Mouse (Mus musculus): ENCODE measurements around the gene Baiap2l1. TPM values are rescaled to one million over a fixed set of nuclear protein-coding genes. Genes with fewer than 3 reads are reported as not detected.

The Baiap2l1 gene
- polyA plus RNA-seq, 1 experiment, result 68.8 TPM

- no peaks in the 10 kb centered on the region for H3K79me2 ChIP-seq (ENCODE audit: control insufficient read depth, insufficient read depth)
- H3K4me3 ChIP-seq, result no peak overlapping the region
- no peak for TF ChIP-seq MAX (IDR thresholded peaks at IDR 0.05; ENCODE audit: low read depth)
- TF ChIP-seq CEBPB (IDR thresholded peaks at IDR 0.05; ENCODE audit: insufficient read depth, poor library complexity, severe bottlenecking), result no peak
- no peak for TF ChIP-seq USF1 (IDR thresholded peaks at IDR 0.05; ENCODE audit: low read depth)
- no peak for TF ChIP-seq MYOG (IDR thresholded peaks at IDR 0.05; ENCODE audit: control insufficient read depth in 1 of 3, insufficient read depth in 1 of 3, insufficient read length in 2 of 3, low read depth in 2 of 3)
- no peak for TF ChIP-seq E2F4 (IDR thresholded peaks at IDR 0.05; ENCODE audit: insufficient read depth)
- no peak for TF ChIP-seq MYOD1 (IDR thresholded peaks at IDR 0.05; ENCODE audit: control insufficient read depth in 1 of 3, insufficient read length in 2 of 3, low read depth in 2 of 3)
- no peak for TF ChIP-seq SRF (IDR thresholded peaks at IDR 0.05; ENCODE audit: control insufficient read depth, insufficient read length, low read depth)
- TF ChIP-seq POLR2A (IDR thresholded peaks at IDR 0.05; ENCODE audit: insufficient read length, low read depth), result no peak
- no peak overlapping the region for H3ac ChIP-seq (ENCODE audit: control insufficient read depth, insufficient read length)
- H3K36me3 ChIP-seq (ENCODE audit: control insufficient read depth, insufficient read depth), result no peaks in the 10 kb centered on the region
- no peak overlapping the region for H3K4me2 ChIP-seq (ENCODE audit: low read depth)
- no peaks in the 10 kb centered on the region for H3K27me3 ChIP-seq (ENCODE audit: control insufficient read depth, insufficient read depth, insufficient read length)
Observed at GRCm38 (mm10) chr5:144364680-144365357, 6.9 kb upstream of the Baiap2l1 start.

DNA sequence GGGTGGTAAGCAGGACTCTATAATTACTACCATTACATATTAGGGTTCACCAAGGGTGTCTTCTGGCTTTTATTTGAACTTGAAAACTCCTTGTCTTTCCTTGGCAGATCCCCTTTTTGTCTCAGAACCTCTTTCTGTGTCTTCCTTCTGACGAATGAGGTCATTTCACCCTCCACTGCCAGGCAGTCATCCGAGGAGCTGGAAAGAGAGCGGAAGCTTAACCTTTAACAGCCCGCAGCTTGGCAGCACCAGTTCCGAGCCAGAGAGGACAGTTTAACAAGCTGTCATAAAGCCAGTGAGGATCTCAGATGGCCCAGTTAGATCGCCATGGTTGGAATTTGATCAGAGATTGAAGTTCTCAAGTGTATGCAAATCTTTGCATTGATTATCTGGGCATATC is 2.4 kb upstream of the Baiap2l1 start:
- peaks cover 22% of the 10 kb centered on the region for H3K79me2 ChIP-seq (ENCODE audit: control insufficient read depth, insufficient read depth)
- H3K36me3 ChIP-seq (ENCODE audit: control insufficient read depth, insufficient read depth), result no peaks in the 10 kb centered on the region
- H3K4me2 ChIP-seq (ENCODE audit: low read depth), result no peak overlapping the region
- H3K27me3 ChIP-seq (ENCODE audit: control insufficient read depth, insufficient read depth, insufficient read length), result no peaks in the 10 kb centered on the region
- no peak overlapping the region for H3ac ChIP-seq (ENCODE audit: control insufficient read depth, insufficient read length)
- TF ChIP-seq CEBPB (IDR thresholded peaks at IDR 0.05; ENCODE audit: insufficient read depth, poor library complexity, severe bottlenecking), result no peak
- TF ChIP-seq MYOG (IDR thresholded peaks at IDR 0.05; ENCODE audit: control insufficient read depth in 1 of 3, insufficient read depth in 1 of 3, insufficient read length in 2 of 3, low read depth in 2 of 3), result no peak
- no peak for TF ChIP-seq SRF (IDR thresholded peaks at IDR 0.05; ENCODE audit: control insufficient read depth, insufficient read length, low read depth)
- no peak for TF ChIP-seq POLR2A (IDR thresholded peaks at IDR 0.05; ENCODE audit: insufficient read length, low read depth)
- TF ChIP-seq MYOD1 (IDR thresholded peaks at IDR 0.05; ENCODE audit: control insufficient read depth in 1 of 3, insufficient read length in 2 of 3, low read depth in 2 of 3), result no peak
- TF ChIP-seq POLR2AphosphoS2 (IDR thresholded peaks at IDR 0.05; ENCODE audit: insufficient read length, low read depth), result no peak
- no peak for TF ChIP-seq TCF3 (IDR thresholded peaks at IDR 0.05; ENCODE audit: insufficient read length, low read depth)
- no peak for TF ChIP-seq USF1 (IDR thresholded peaks at IDR 0.05; ENCODE audit: low read depth)
- TF ChIP-seq TCF12 (IDR thresholded peaks at IDR 0.05; ENCODE audit: insufficient read depth, poor library complexity, severe bottlenecking), result no peak
- no peak for TF ChIP-seq REST (IDR thresholded peaks at IDR 0.05; ENCODE audit: insufficient read depth, insufficient read length)
- no peak for TF ChIP-seq MAX (IDR thresholded peaks at IDR 0.05; ENCODE audit: low read depth)
- no peak overlapping the region for H3K4me3 ChIP-seq

DNA sequence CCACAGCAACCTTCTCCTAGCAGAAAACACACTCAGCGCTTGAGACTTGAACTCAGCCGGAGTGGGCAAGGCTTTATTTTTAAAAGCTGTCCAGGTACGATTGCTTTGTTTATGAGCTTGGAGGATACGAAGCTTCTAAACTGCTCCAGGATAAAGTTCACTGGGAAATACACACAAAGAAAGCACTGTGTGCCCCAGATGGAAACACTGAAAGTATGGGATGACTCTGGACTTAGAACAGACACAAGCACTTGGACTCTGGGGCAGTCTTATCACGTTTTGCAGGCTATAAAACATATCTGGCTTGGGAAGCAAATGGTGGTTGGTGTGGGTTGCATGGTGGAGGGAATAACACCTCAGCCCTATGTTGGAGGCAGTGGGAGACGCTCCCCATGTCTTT is 2.0 kb upstream of the Baiap2l1 start:
- Histone ChIP-seq H3K4me2 (ENCODE audit: low read depth) (no peak overlapping the region), H3K27me3 (ENCODE audit: control insufficient read depth, insufficient read depth, insufficient read length) (no peaks in the 10 kb centered on the region), H3ac (ENCODE audit: control insufficient read depth, insufficient read length) (no peak overlapping the region)

GRCm38 (mm10) chr5:144358592-144358917 is 643 bp upstream of the Baiap2l1 start:
- Histone ChIP-seq H3K27me3 (ENCODE audit: control insufficient read depth, insufficient read depth, insufficient read length) (no peaks in the 10 kb centered on the region), H3ac (ENCODE audit: control insufficient read depth, insufficient read length) (no peak overlapping the region), H3K36me3 (ENCODE audit: control insufficient read depth, insufficient read depth) (no peaks in the 10 kb centered on the region), H3K4me3 (peak overlapping the region; percentile 88), H3K79me2 (ENCODE audit: control insufficient read depth, insufficient read depth) (peaks cover 40% of the 10 kb centered on the region), H3K4me2 (ENCODE audit: low read depth) (peak overlapping the region; percentile 78)
- TF ChIP-seq POLR2AphosphoS2 (IDR thresholded peaks at IDR 0.05; ENCODE audit: insufficient read length, low read depth) (peak; percentile 61), MAX (IDR thresholded peaks at IDR 0.05; ENCODE audit: low read depth) (no peak), SRF (IDR thresholded peaks at IDR 0.05; ENCODE audit: control insufficient read depth, insufficient read length, low read depth) (peak; percentile 44), E2F4 (IDR thresholded peaks at IDR 0.05; ENCODE audit: insufficient read depth) (no peak), POLR2A (IDR thresholded peaks at IDR 0.05; ENCODE audit: insufficient read length, low read depth) (peak; percentile 69), TCF3 (IDR thresholded peaks at IDR 0.05; ENCODE audit: insufficient read length, low read depth) (no peak)

More for the DNA sequence above, 2.0 kb upstream of the Baiap2l1 start:
- Histone ChIP-seq H3K36me3 (ENCODE audit: control insufficient read depth, insufficient read depth) (no peaks in the 10 kb centered on the region), H3K4me3 (no peak overlapping the region), H3K79me2 (ENCODE audit: control insufficient read depth, insufficient read depth) (peaks cover 27% of the 10 kb centered on the region)
- TF ChIP-seq MAX (IDR thresholded peaks at IDR 0.05; ENCODE audit: low read depth) (no peak), POLR2A (IDR thresholded peaks at IDR 0.05; ENCODE audit: insufficient read length, low read depth) (no peak), SRF (IDR thresholded peaks at IDR 0.05; ENCODE audit: control insufficient read depth, insufficient read length, low read depth) (no peak), E2F4 (IDR thresholded peaks at IDR 0.05; ENCODE audit: insufficient read depth) (no peak), TCF3 (IDR thresholded peaks at IDR 0.05; ENCODE audit: insufficient read length, low read depth) (no peak), MYOD1 (IDR thresholded peaks at IDR 0.05; ENCODE audit: control insufficient read depth in 1 of 3, insufficient read length in 2 of 3, low read depth in 2 of 3) (no peak), MYOG (IDR thresholded peaks at IDR 0.05; ENCODE audit: control insufficient read depth in 1 of 3, insufficient read depth in 1 of 3, insufficient read length in 2 of 3, low read depth in 2 of 3) (no peak), REST (IDR thresholded peaks at IDR 0.05; ENCODE audit: insufficient read depth, insufficient read length) (no peak), POLR2AphosphoS2 (IDR thresholded peaks at IDR 0.05; ENCODE audit: insufficient read length, low read depth) (no peak), TCF12 (IDR thresholded peaks at IDR 0.05; ENCODE audit: insufficient read depth, poor library complexity, severe bottlenecking) (no peak), USF1 (IDR thresholded peaks at IDR 0.05; ENCODE audit: low read depth) (no peak), CEBPB (IDR thresholded peaks at IDR 0.05; ENCODE audit: insufficient read depth, poor library complexity, severe bottlenecking) (no peak)

GRCm38 (mm10) chr5:144357551-144357880 is 396 bp downstream of the Baiap2l1 start:
- Histone ChIP-seq H3K36me3 (ENCODE audit: control insufficient read depth, insufficient read depth) (no peaks in the 10 kb centered on the region), H3ac (ENCODE audit: control insufficient read depth, insufficient read length) (peak overlapping the region; percentile 32), H3K4me2 (ENCODE audit: low read depth) (peak overlapping the region; percentile 78), H3K79me2 (ENCODE audit: control insufficient read depth, insufficient read depth) (peaks cover 50% of the 10 kb centered on the region), H3K27me3 (ENCODE audit: control insufficient read depth, insufficient read depth, insufficient read length) (no peaks in the 10 kb centered on the region), H3K4me3 (peak overlapping the region; percentile 88)
- TF ChIP-seq USF1 (IDR thresholded peaks at IDR 0.05; ENCODE audit: low read depth), result no peak
- TF ChIP-seq MYOG (IDR thresholded peaks at IDR 0.05; ENCODE audit: control insufficient read depth in 1 of 3, insufficient read depth in 1 of 3, insufficient read length in 2 of 3, low read depth in 2 of 3), result no peak
- no peak for TF ChIP-seq SRF (IDR thresholded peaks at IDR 0.05; ENCODE audit: control insufficient read depth, insufficient read length, low read depth)
- no peak for TF ChIP-seq TCF12 (IDR thresholded peaks at IDR 0.05; ENCODE audit: insufficient read depth, poor library complexity, severe bottlenecking)
- no peak for TF ChIP-seq MAX (IDR thresholded peaks at IDR 0.05; ENCODE audit: low read depth)
- TF ChIP-seq REST (IDR thresholded peaks at IDR 0.05; ENCODE audit: insufficient read depth, insufficient read length), result no peak

Measured in myocyte (in vitro differentiated cells).